Mouse (Mus musculus) liver, embryonic 16.5 days (tissue): ENCODE data around the gene Aspscr1. TPM values are rescaled to one million over a fixed set of nuclear protein-coding genes. Genes with fewer than 3 reads are reported as not detected.
"Not testable (repeated sequence)": the region's sequence is repeated elsewhere in the genome, so short reads cannot be mapped to it uniquely, and the experiment has no call there.

Experiments
- ATAC-seq: fragments of 200-750 bp; cut with Nextera tagmentation; 2 replicates; pipeline ENCODE4 v1.8.0; 2017; ENCODE audit warnings: low read depth, mild to moderate bottlenecking, moderate number of reproducible peaks, moderate library complexity
- H3K27ac ChIP-seq: fragments of 300-500 bp; sonication (generic); 2 replicates; pipeline ENCODE4 v1.5.1; 2014; ENCODE audit warnings: mild to moderate bottlenecking, low read length
- H3K27me3 ChIP-seq: fragments of 300-500 bp; sonication (generic); 2 replicates; pipeline ENCODE4 v1.6.1; 2014; ENCODE audit warnings: low read depth, low read length, mixed read lengths; ENCODE audit not compliant: control insufficient read depth, insufficient read depth
- H3K36me3 ChIP-seq: fragments of 300-500 bp; sonication (generic); 2 replicates; pipeline ENCODE4 v1.6.1; 2014; ENCODE audit warnings: mild to moderate bottlenecking; ENCODE audit not compliant: control insufficient read depth, insufficient read depth
- H3K4me1 ChIP-seq: fragments of 300-500 bp; sonication (generic); 2 replicates; pipeline ENCODE4 v1.6.1; 2014; ENCODE audit warnings: low read depth, low read length, mixed read lengths; ENCODE audit not compliant: control insufficient read depth
- H3K4me2 ChIP-seq: fragments of 300-500 bp; sonication (generic); 2 replicates; pipeline ENCODE4 v1.6.1; 2014; ENCODE audit warnings: low read depth, low read length, mixed read lengths
- H3K4me3 ChIP-seq: fragments of 300-500 bp; sonication (generic); 2 replicates; pipeline ENCODE4 v1.5.1; 2014; ENCODE audit warnings: low read depth, mild to moderate bottlenecking, low read length
- H3K9ac ChIP-seq: fragments of 300-500 bp; sonication (generic); 2 replicates; pipeline ENCODE4 v1.6.1; 2014; ENCODE audit warnings: low read depth, low read length
- H3K9me3 ChIP-seq: fragments of 300-500 bp; sonication (generic); replicated peaks from 2 replicates; pipeline ENCODE4 v1.6.1; 2016; ENCODE audit warnings: low read length; ENCODE audit not compliant: control insufficient read depth
- WGBS: fragments of 180-500 bp; shearing (Covaris S2); extraction: QIAGEN DNeasy Blood & Tissue Kit; methylation state at CpG from one replicate; pipeline ENCODE4 v1.1.7; 2014; ENCODE audit not compliant: insufficient replicate concordance; 5-methylcytosine and 5-hydroxymethylcytosine counted together
- polyA plus RNA-seq: library from polyadenylated mRNA; unstranded; fragments of >200 nt; fragmentation: Nextera tagmentation; extraction: Ambion mirVana; gene quantifications from 2 replicates; pipeline ENCODE4 v1.2.1, GENCODE M21; 2015

Gene Aspscr1
- polyA plus RNA-seq, 1 experiment from 2014 or later, result 44.7 TPM

- no peak for ATAC-seq
- Histone ChIP-seq H3K9me3 (no peaks in the 10 kb centered on the region), H3K4me3 (no peak overlapping the region), H3K4me2 (no peak overlapping the region), H3K36me3 (no peaks in the 10 kb centered on the region), H3K4me1 (peaks cover 19% of the 10 kb centered on the region), H3K27me3 (peaks cover 24% of the 10 kb centered on the region), H3K27ac (no peak overlapping the region), H3K9ac (no peak overlapping the region)
- 77% methylated on average over 11 of the region's 11 CpGs for WGBS
Measured at GRCm38 (mm10) chr11:120722761-120723382, 50.1 kb downstream of the Aspscr1 start.

- Histone ChIP-seq H3K4me2 (no peak overlapping the region), H3K4me1 (peaks cover 19% of the 10 kb centered on the region), H3K4me3 (no peak overlapping the region), H3K9me3 (no peaks in the 10 kb centered on the region), H3K36me3 (no peaks in the 10 kb centered on the region), H3K27me3 (peaks cover 24% of the 10 kb centered on the region), H3K27ac (no peak overlapping the region), H3K9ac (no peak overlapping the region)
- 80% methylated on average over 7 of the region's 7 CpGs for WGBS
- ATAC-seq, result no peak
Measured at GRCm38 (mm10) chr11:120723509-120723908, 50.7 kb downstream of the Aspscr1 start.

GRCm38 (mm10) chr11:120726243-120727168 is 53.7 kb downstream of the Aspscr1 start:
- H3K27ac ChIP-seq, result peak overlapping the region; percentile 56
- H3K36me3 ChIP-seq, result no peaks in the 10 kb centered on the region
- H3K27me3 ChIP-seq, result peaks cover 12% of the 10 kb centered on the region
- 21% methylated on average over 34 of the region's 36 CpGs for WGBS
- no peaks in the 10 kb centered on the region for H3K9me3 ChIP-seq
- peaks cover 13% of the 10 kb centered on the region for H3K4me1 ChIP-seq
- H3K4me3 ChIP-seq, result peak overlapping the region; percentile 69
- H3K4me2 ChIP-seq, result peak overlapping the region; percentile 90
- H3K9ac ChIP-seq, result peak overlapping the region; percentile 63
- peak; percentile 38 for ATAC-seq

- ATAC-seq, result peak; percentile 87
- peaks cover 5% of the 10 kb centered on the region for H3K27me3 ChIP-seq
- no peaks in the 10 kb centered on the region for H3K36me3 ChIP-seq
- peak within 1 kb of the TSS; percentile 69 for H3K4me3 ChIP-seq
- H3K4me2 ChIP-seq, result peak within 1 kb of the TSS; percentile 90
- no peaks in the 10 kb centered on the region for H3K9me3 ChIP-seq
- peaks cover 6% of the 10 kb centered on the region for H3K4me1 ChIP-seq
- H3K9ac ChIP-seq, result peak within 1 kb of the TSS; percentile 63
- H3K27ac ChIP-seq, result peak within 1 kb of the TSS; percentile 56
- 1% methylated on average over 14 of the region's 14 CpGs for WGBS
Measured at GRCm38 (mm10) chr11:120727169-120727527, 54.4 kb downstream of the Aspscr1 start, which contains the start of gene Dcxr. Dcxr (minus strand) TSS chr11:120727281.

GRCm38 (mm10) chr11:120727564-120727963 is 54.8 kb downstream of the Aspscr1 start:
- no peaks in the 10 kb centered on the region for H3K36me3 ChIP-seq
- WGBS, result 46% methylated on average over 12 of the region's 12 CpGs
- ATAC-seq, result no peak
- no peak overlapping the region for H3K27ac ChIP-seq
- no peak overlapping the region for H3K9ac ChIP-seq
- H3K4me2 ChIP-seq, result peak overlapping the region; percentile 90; the same call in 1 of the 2 replicates
- H3K9me3 ChIP-seq, result no peaks in the 10 kb centered on the region
- H3K4me3 ChIP-seq, result no peak overlapping the region
- peaks cover 6% of the 10 kb centered on the region for H3K4me1 ChIP-seq
- H3K27me3 ChIP-seq, result peaks cover 1% of the 10 kb centered on the region

GRCm38 (mm10) chr11:120728530-120729240 is 55.9 kb downstream of the Aspscr1 start:
- Histone ChIP-seq H3K27me3 (no peaks in the 10 kb centered on the region; the same call in 1 of the 2 replicates), H3K9me3 (no peaks in the 10 kb centered on the region), H3K36me3 (no peaks in the 10 kb centered on the region), H3K9ac (no peak overlapping the region), H3K4me2 (no peak overlapping the region), H3K4me1 (peaks cover 6% of the 10 kb centered on the region), H3K4me3 (no peak overlapping the region), H3K27ac (no peak overlapping the region)
- ATAC-seq, result no peak
- 74% methylated on average over 11 of the region's 11 CpGs for WGBS

GRCm38 (mm10) chr11:120729432-120730050 is 56.8 kb downstream of the Aspscr1 start:
- H3K9me3 ChIP-seq, H3K27me3 ChIP-seq, H3K4me3 ChIP-seq, H3K4me1 ChIP-seq, H3K27ac ChIP-seq, H3K36me3 ChIP-seq, H3K9ac ChIP-seq: not testable (repeated sequence)
- peak overlapping the region; percentile 30 for H3K4me2 ChIP-seq
- WGBS, result 2% methylated on average over 17 of the region's 21 CpGs
- peak; percentile 50 for ATAC-seq

GRCm38 (mm10) chr11:120730331-120730870 is 57.6 kb downstream of the Aspscr1 start:
- Histone ChIP-seq H3K27ac (no peak overlapping the region), H3K9me3 (no peaks in the 10 kb centered on the region), H3K4me2 (no peak overlapping the region), H3K36me3 (no peaks in the 10 kb centered on the region), H3K4me1 (peaks cover 6% of the 10 kb centered on the region), H3K4me3 (no peak overlapping the region), H3K27me3 (no peaks in the 10 kb centered on the region; the same call in 1 of the 2 replicates), H3K9ac (no peak overlapping the region)
- 70% methylated on average over 10 of the region's 10 CpGs for WGBS
- no peak for ATAC-seq
